Mouse (Mus musculus) spleen, adult 2 months (tissue): ENCODE data around the gene Tubb5. TPM values are rescaled to one million over a fixed set of nuclear protein-coding genes. Genes with fewer than 3 reads are reported as not detected.

Experiments used
- DNase-seq, 2 experiments: peaks; one replicate each; pipeline versions ENCODE4 v3.0.0 to v3.0.0-alpha.2; 2012 to 2021; ENCODE audit warnings: low spot score in 2 of 2, low read depth in 1 of 2
- H3K27ac ChIP-seq: fragments of 200-500 bp; 2 replicates; pipeline ENCODE4 v1.5.1; 2012; ENCODE audit warnings: low read length, inconsistent platforms; ENCODE audit not compliant: insufficient read depth
- H3K27me3 ChIP-seq: fragments of 200-500 bp; 2 replicates; pipeline ENCODE4 v1.6.1; 2012; ENCODE audit warnings: mild to moderate bottlenecking, moderate library complexity, low read length, inconsistent platforms; ENCODE audit not compliant: control insufficient read depth, insufficient read depth
- H3K36me3 ChIP-seq: fragments of 200-500 bp; 2 replicates; pipeline ENCODE4 v1.6.1; 2012; ENCODE audit warnings: mild to moderate bottlenecking, low read length, inconsistent platforms; ENCODE audit not compliant: control insufficient read depth, insufficient read depth
- H3K4me1 ChIP-seq: fragments of 200-500 bp; 2 replicates; pipeline ENCODE4 v1.6.1; 2011; ENCODE audit warnings: inconsistent platforms; ENCODE audit not compliant: control insufficient read depth, insufficient read depth, insufficient read length
- H3K4me3 ChIP-seq: fragments of 200-500 bp; 2 replicates; pipeline ENCODE4 v1.5.1; 2011; ENCODE audit warnings: mild to moderate bottlenecking, inconsistent platforms; ENCODE audit not compliant: insufficient read depth, insufficient read length; ENCODE audit errors: extremely low read depth
- CTCF ChIP-seq: fragments of 200-500 bp; IDR thresholded peaks from 2 replicates; pipeline ENCODE4 v1.5.1; 2011; ENCODE audit warnings: mild to moderate bottlenecking, inconsistent platforms; ENCODE audit not compliant: insufficient read depth, insufficient read length, insufficient replicate concordance; ENCODE audit errors: extremely low read depth
- POLR2A ChIP-seq: fragments of 200-500 bp; IDR thresholded peaks from 2 replicates; pipeline ENCODE4 v1.6.1; 2011; ENCODE audit warnings: low read depth, low read length, inconsistent platforms
- WGBS: fragments of 180-500 bp; shearing (Covaris S2); methylation state at CpG from one replicate; pipeline ENCODE4 v1.1.7; 2018; 5-methylcytosine and 5-hydroxymethylcytosine counted together
- polyA plus RNA-seq: library from polyadenylated mRNA; depleted of rRNA; stranded (reverse); fragments of >200 nt; gene quantifications from 2 replicates; pipeline ENCODE4 v1.2.3, GENCODE M21; 2012

Gene Tubb5
- polyA plus RNA-seq, 1 experiment, result 305 TPM

GRCm38 (mm10) chr17:35861198-35861857 is 23.2 kb upstream of the Tubb5 start, which contains the start of gene Nrm:
Nrm (plus strand) TSS chr17:35861318.
- Histone ChIP-seq H3K27me3 (no peaks in the 10 kb centered on the region), H3K4me1 (peaks cover 3% of the 10 kb centered on the region; the same call in 1 of the 2 replicates), H3K4me3 (peak within 1 kb of the TSS; percentile 78), H3K27ac (peak within 1 kb of the TSS; percentile 53), H3K36me3 (0 out of 2 replicates have a peak, but pooled peaks cover 4% of the 10 kb centered on the region)
- peak in 1 of 2 experiments; percentile 81 for DNase-seq
- WGBS, result under 1% methylated on average over 47 of the region's 47 CpGs
- TF ChIP-seq POLR2A (peak; percentile 15; the same call in 1 of the 2 replicates), CTCF (no peak)

GRCm38 (mm10) chr17:35860831-35861197 is 22.7 kb upstream of the Tubb5 start:
- H3K4me3 ChIP-seq, result peak overlapping the region; percentile 78; the same call in 1 of the 2 replicates
- no peak for DNase-seq
- 11% methylated on average over 12 of the region's 12 CpGs for WGBS
- no peak overlapping the region for H3K27ac ChIP-seq
- TF ChIP-seq POLR2A (no peak), CTCF (no peak)
- 0 out of 2 replicates have a peak, but pooled peaks cover 4% of the 10 kb centered on the region for H3K36me3 ChIP-seq
- H3K27me3 ChIP-seq, result no peaks in the 10 kb centered on the region
- peaks cover 3% of the 10 kb centered on the region; the same call in 1 of the 2 replicates for H3K4me1 ChIP-seq

- Histone ChIP-seq H3K36me3 (0 out of 2 replicates have a peak, but pooled peaks cover 4% of the 10 kb centered on the region), H3K4me1 (peaks cover 3% of the 10 kb centered on the region; the same call in 1 of the 2 replicates), H3K27me3 (no peaks in the 10 kb centered on the region), H3K4me3 (no peak overlapping the region), H3K27ac (no peak overlapping the region)
- DNase-seq, result no peak
- 83% methylated on average over 2 of the region's 2 CpGs for WGBS
- TF ChIP-seq CTCF (no peak), POLR2A (no peak)
These were observed 21.7 kb upstream of the Tubb5 start for GRCm38 (mm10) chr17:35859835-35860234.

DNA sequence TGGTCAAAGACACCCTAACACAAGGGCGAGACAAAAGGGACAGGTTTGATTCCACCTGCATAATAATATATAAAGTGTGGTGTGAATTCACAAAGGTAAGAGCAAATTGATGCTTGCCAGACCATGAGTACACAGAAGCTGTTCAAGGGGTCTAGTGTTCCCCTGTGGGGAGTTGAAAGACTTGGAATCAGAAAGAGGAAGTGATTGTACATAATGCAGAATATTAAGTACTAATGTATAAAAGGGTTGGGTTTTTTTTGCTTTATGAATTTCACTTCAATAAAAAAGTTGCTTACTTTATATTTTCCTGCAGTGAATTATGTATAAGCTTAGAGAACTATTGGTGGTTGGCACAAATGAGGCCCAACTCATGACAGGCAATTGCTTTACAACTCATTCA is 21.3 kb upstream of the Tubb5 start:
- TF ChIP-seq POLR2A, result no peak
- no peak for TF ChIP-seq CTCF
- no peak overlapping the region for H3K4me3 ChIP-seq
- H3K27me3 ChIP-seq, result no peaks in the 10 kb centered on the region
- H3K4me1 ChIP-seq, result peaks cover 3% of the 10 kb centered on the region; the same call in 1 of the 2 replicates
- no peak overlapping the region for H3K27ac ChIP-seq
- no peak for DNase-seq
- 85% methylated on average over 1 of the region's 1 CpGs for WGBS
- 0 out of 2 replicates have a peak, but pooled peaks cover 4% of the 10 kb centered on the region for H3K36me3 ChIP-seq

GRCm38 (mm10) chr17:35850974-35851373 is 12.9 kb upstream of the Tubb5 start:
- H3K4me1 ChIP-seq, result no peaks in the 10 kb centered on the region
- WGBS, result 75% methylated on average over 3 of the region's 3 CpGs
- no peak for DNase-seq
- no peak overlapping the region for H3K27ac ChIP-seq
- no peak overlapping the region for H3K4me3 ChIP-seq
- H3K27me3 ChIP-seq, result no peaks in the 10 kb centered on the region
- no peak for TF ChIP-seq POLR2A
- H3K36me3 ChIP-seq, result peaks cover 28% of the 10 kb centered on the region

GRCm38 (mm10) chr17:35848112-35848511 is 10.0 kb upstream of the Tubb5 start:
- Histone ChIP-seq H3K27me3 (no peaks in the 10 kb centered on the region), H3K4me1 (no peaks in the 10 kb centered on the region), H3K36me3 (peaks cover 35% of the 10 kb centered on the region), H3K4me3 (no peak overlapping the region), H3K27ac (no peak overlapping the region)
- TF ChIP-seq POLR2A (no peak), CTCF (no peak)
- no peak for DNase-seq
- 39% methylated on average over 1 of the region's 1 CpGs for WGBS

DNA sequence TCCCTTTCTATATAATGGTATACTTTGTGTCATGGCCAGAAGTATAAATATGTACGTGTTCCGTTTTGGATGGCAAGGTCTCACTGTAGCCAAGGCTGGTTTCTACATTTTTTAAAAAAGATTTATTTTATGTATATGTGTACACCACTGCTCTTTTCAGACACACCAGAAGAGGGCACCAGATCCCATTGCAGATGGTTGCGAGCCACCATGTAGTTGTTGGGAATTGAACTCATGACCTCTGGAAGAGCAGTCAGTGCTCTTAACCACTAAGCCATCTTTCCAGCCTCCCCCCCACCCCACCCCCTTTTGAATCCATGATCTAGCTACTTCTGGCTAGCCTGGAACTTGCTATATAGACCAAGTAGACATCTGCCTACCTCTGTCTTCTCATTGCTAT is 5.4 kb upstream of the Tubb5 start:
- DNase-seq, result no peak
- Histone ChIP-seq H3K36me3 (peaks cover 21% of the 10 kb centered on the region), H3K27ac (no peak overlapping the region), H3K4me1 (no peaks in the 10 kb centered on the region), H3K4me3 (no peak overlapping the region), H3K27me3 (no peaks in the 10 kb centered on the region)
- 95% methylated on average over 3 of the region's 3 CpGs for WGBS
- TF ChIP-seq CTCF, result peak; percentile 8; the same call in 1 of the 2 replicates
- TF ChIP-seq POLR2A, result no peak
